Mouse (Mus musculus): Measurements from ENCODE around the gene Ccdc9.

DNA sequence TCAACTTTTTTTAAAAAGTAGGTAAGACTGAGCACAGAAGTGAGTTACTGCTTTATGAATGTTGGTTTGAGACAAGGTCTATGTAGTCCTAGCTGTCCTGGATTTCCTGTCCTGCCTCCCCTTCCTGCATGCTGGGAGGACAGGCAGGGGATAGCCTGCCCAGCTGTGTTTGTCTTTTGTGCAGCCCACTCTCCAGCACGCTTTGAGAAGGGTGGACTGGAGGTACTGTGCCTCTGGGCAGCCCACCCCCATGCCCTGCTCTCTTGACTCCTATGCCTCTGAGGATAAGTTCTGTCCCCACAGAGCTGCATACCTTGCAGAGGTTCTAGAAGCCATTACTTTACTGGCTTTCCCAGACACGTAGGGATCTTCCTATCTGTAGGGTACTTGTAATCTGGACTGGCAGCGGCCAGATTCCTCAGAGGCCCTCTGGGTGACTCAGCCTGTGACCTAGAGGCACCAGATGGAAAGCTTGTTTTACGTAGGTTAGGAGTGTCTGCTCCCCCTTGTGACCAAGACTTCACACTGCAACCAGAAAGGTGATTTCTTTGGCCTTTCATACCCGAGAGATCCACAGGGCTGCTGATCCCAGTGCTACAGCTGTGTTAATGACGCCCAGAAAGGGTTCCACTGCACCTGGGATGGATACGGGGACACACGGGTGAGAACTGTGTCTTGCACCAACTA is 39.5 kb upstream of the Ccdc9 start:
- peak; percentile 65 for TF ChIP-seq CTCF (IDR thresholded peaks at IDR 0.05; ENCODE audit: low read depth, low read length)
- TF ChIP-seq POLR2A (IDR thresholded peaks at IDR 0.05; ENCODE audit: extremely low read depth, insufficient read depth, low read length), result no peak

All from liver, adult 2 months (tissue).